Mouse (Mus musculus) hematopoietic multipotent progenitor cell, adult 10-12 weeks (in vitro differentiated cells): ENCODE results near the gene Tmco4. TPM values are rescaled to one million over a fixed set of nuclear protein-coding genes. Genes with fewer than 3 reads are reported as not detected.

Experiments used
- polyA plus RNA-seq: library from polyadenylated mRNA; stranded (reverse); fragments of >175 nt; gene quantifications from 2 replicates; pipeline ENCODE4 v1.2.3, GENCODE M21; 2012; ENCODE audit warnings: low replicate concordance

Gene Tmco4
- 21.0 and 21.1 TPM in 2 replicates for polyA plus RNA-seq

GRCm38 (mm10) chr4:138972827-138973718, at the start of gene Tmco4:
Gene Tmco4, plus strand, starts transcription at chr4:138972888.

GRCm38 (mm10) chr4:138966866-138967265, 5.8 kb upstream of the Tmco4 start, which contains the start of gene Rnf186:
Gene Rnf186, plus strand, starts transcription at chr4:138967112.

GRCm38 (mm10) chr4:139075041-139075711, 102.5 kb downstream of the Tmco4 start, which contains the start of gene Htr6:
Gene Htr6, minus strand, starts transcription at chr4:139075570.

GRCm38 (mm10) chr4:139092356-139093195, 119.9 kb downstream of the Tmco4 start, which contains the start of gene Nbl1:
Gene Nbl1, minus strand, starts transcription at chr4:139092993.

Other genes starting within 250 kb of the Tmco4 start
- not detected in 2 replicates for gene Pla2g2c, start 248.1 kb upstream of the Tmco4 start, polyA plus RNA-seq
- not detected in 2 replicates for gene Ubxn10, start 235.7 kb upstream of the Tmco4 start, polyA plus RNA-seq
- not detected in 2 replicates for gene Pla2g2f, start 215.3 kb upstream of the Tmco4 start, polyA plus RNA-seq
- gene Pla2g2d, start 197.2 kb upstream of the Tmco4 start, polyA plus RNA-seq: 0.61 and 1.1 TPM in 2 replicates
- gene Pla2g5, start 109.4 kb upstream of the Tmco4 start, polyA plus RNA-seq: 2.4 TPM in 1 of 2 replicates, not detected in the other
- gene Gm13030, start 98.9 kb upstream of the Tmco4 start, polyA plus RNA-seq: not detected in 2 replicates
- 0.34 TPM in 1 of 2 replicates, not detected in the other for gene Pla2g2e, start 94.9 kb upstream of the Tmco4 start, polyA plus RNA-seq
- gene Otud3, start 58.9 kb upstream of the Tmco4 start, polyA plus RNA-seq: 6.4 and 13.1 TPM in 2 replicates
- not detected in 2 replicates for gene Rnf186, start 5.8 kb upstream of the Tmco4 start, polyA plus RNA-seq
- 0.13 TPM in 1 of 2 replicates, not detected in the other for gene Htr6, start 102.7 kb downstream of the Tmco4 start, polyA plus RNA-seq
- gene Nbl1, start 120.1 kb downstream of the Tmco4 start, polyA plus RNA-seq: 2.0 and 6.6 TPM in 2 replicates
- 9.6 and 11.2 TPM in 2 replicates for gene Minos1, start 158.2 kb downstream of the Tmco4 start, polyA plus RNA-seq
- 131 and 179 TPM in 2 replicates for gene Capzb, start 220.0 kb downstream of the Tmco4 start, polyA plus RNA-seq